Mouse (Mus musculus): ENCODE data around the gene Plxnb1.

DNA sequence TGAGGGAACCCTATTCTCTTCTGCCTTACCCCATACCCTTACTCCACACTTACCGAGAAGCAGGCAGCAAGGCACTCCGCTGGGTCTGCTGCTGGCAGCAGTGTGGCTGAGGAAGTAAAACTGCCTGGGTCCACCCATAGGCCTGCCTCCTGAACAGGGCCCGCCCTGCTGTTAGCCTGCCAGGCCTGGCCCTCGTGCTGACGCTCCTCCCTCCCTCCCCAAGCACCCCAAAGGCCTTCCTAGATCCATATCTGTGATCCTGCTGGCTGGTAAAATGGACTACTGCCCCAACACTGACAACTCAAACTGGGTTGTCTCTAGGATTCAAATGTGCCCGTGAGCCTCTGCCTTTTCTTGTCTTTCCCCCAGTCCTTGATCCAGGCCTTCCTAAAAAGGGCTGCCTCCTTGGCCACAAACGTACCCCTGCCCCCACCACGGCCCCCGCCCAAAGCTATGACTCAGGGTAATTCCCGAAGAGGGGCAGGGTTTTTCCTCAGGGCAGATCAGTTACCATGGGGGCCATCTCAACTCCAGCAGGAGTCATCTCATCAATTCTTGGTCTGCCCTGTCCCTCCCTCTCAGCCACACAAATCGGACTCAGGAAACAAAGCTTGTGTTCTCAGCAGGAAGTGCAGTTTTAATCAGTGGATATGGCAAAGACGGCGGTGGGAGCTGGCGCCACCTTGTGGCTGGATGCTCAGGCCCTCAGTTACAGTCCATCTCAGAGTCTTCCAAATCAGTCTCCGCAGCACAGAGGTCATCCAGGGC lies 35.9 kb upstream of the Plxnb1 start, which contains the start of gene Trex1:
- TF ChIP-seq ETS1 (conservative IDR thresholded peaks at IDR 0.05; ENCODE audit: low read depth, low read length) (peak; percentile 76), POLR2AphosphoS2 (IDR thresholded peaks at IDR 0.05; ENCODE audit: low read depth, low read length) (peak; percentile 96), CTCF (conservative IDR thresholded peaks at IDR 0.05 in 1 of 2, IDR thresholded peaks at IDR 0.05 in 1 of 2; ENCODE audit: low read depth in 2 of 2, low read length in 2 of 2) (peak; percentile 84 to 97), KAT2A (IDR thresholded peaks at IDR 0.05; ENCODE audit: insufficient replicate concordance, low read length) (no peak), USF1 (IDR thresholded peaks at IDR 0.05; ENCODE audit: low read depth, low read length) (no peak), MAZ (IDR thresholded peaks at IDR 0.05; ENCODE audit: low read depth, low read length) (peak; percentile 95), GABPA (IDR thresholded peaks at IDR 0.05; ENCODE audit: insufficient replicate concordance, low read depth, low read length) (no peak), E2F4 (IDR thresholded peaks at IDR 0.05; ENCODE audit: insufficient replicate concordance, low read depth, low read length) (no peak)

Measured in CH12.LX (cell line).